Mouse (Mus musculus) cerebellum, postnatal 25 days (tissue): ENCODE data around the gene Stx3.
A peak's percentile ranks its signal among the peaks of the same experiment; 100 is the strongest.

Experiments
- DNase-seq, 2 experiments: peaks; one replicate each; pipeline ENCODE4 v3.0.0; 2021; ENCODE audit warnings: mixed read lengths in 2 of 2

Stx3 gene

GRCm38 (mm10) chr19:11807251-11807650 is 12.0 kb downstream of the Stx3 start:
- no peak for DNase-seq

GRCm38 (mm10) chr19:11804423-11804822 is 14.8 kb downstream of the Stx3 start:
- DNase-seq: no peak

- DNase-seq: no peak
These were observed 18.5 kb downstream of the Stx3 start for GRCm38 (mm10) chr19:11800531-11801315.

DNA sequence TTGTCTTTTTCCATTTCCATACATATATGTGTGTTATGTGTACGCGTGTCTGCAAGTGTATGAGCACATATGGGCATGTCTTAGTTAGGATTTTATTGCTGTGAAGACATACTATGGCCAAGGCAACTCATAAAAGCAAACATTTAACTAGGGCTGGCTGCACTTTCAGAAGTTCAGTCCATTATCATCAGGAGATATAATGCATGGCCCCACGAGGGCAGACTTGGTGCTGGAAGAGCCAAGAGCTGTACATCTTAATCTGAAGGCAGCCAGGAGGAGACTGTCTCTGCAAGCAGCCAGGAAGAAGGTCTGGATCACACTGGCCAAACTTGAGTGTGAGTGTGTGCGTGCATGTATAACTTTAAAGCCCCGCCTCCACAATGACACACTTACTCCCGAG is 24.8 kb downstream of the Stx3 start:
- DNase-seq: no peak

DNA sequence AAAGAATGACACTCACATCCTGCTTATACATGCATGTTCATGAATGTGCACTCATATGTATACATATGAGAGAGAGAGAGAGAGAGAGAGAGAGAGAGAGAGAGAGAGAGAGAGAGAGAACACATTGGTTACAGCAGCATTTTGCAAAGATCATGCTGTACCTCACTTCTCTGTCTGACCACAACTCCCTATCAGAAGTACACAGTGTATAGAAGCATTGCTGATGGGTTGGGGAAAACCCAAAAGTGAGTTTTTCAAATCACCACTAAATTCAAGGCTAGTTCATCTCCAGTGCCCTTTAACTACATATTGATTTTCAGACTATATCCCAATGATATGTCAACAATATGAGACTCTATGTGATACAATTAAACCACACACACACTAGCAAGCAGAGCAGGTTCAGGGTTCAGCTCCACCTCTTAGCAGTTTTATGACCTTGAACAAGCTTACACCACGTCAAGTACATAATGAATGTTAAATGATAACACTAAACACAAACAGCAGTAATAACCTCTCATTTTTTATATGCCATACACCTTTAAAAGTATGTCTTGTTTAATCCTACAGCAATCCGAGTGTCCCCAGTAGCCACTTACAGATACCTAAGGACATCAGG is 25.4 kb downstream of the Stx3 start:
- DNase-seq: no peak

DNA sequence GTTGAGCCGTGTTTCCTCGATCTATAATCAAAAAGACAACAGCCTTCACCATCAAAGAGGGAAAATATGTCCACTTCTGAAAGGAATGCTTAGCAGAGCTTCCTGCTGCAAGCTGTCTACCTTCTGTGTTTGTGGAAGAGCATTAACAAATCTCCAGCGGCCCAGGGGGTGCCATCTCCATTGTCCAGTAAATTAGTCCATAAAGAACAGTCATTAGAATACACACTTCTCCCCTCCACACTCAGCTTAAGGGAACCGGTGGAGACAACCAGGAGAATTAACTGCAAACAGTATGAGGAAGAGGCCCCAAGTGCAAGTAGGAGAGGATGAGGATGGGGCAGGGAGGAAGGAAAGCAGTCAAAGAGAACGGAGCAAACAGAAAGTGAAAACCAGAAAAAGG is 27.4 kb downstream of the Stx3 start:
- DNase-seq: no peak

GRCm38 (mm10) chr19:11788876-11789275 is 30.3 kb downstream of the Stx3 start:
- no peak for DNase-seq

GRCm38 (mm10) chr19:11787826-11788225 is 31.4 kb downstream of the Stx3 start:
- DNase-seq: no peak

DNA sequence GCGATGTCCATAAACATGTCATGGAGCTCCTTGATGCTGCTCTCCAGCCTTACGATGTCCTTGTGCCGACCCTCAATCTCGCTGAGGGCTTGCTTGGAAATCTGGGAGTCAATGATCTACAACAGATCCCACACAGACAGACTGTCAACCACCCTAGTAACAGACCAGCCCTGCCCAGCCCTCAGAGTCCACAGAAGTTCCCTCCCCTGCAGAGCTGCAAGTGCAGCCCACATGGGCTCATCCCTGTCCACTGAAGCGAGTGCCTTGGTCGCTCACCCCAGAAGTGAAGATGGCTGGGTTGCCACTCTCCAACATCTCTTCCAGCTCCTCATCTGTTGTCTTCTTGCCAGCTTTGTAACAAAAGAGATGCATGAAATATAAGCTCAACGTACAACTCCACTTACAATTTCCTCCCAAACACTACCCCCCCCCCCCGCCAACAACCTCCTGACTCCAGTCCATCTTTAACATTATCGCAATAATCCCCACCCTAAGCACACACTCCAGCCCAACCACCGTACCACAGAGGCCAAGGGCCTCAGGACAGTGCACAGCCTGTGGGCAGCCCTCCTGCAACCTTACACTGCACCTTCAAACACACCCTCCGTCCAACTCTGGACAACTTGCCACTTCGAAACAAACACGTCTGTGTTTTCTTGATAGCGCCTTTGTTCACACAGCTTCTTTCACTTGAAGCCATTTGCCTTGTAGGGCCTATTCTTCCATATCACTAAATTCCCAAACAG is 33.6 kb downstream of the Stx3 start:
- no peak for DNase-seq

DNA sequence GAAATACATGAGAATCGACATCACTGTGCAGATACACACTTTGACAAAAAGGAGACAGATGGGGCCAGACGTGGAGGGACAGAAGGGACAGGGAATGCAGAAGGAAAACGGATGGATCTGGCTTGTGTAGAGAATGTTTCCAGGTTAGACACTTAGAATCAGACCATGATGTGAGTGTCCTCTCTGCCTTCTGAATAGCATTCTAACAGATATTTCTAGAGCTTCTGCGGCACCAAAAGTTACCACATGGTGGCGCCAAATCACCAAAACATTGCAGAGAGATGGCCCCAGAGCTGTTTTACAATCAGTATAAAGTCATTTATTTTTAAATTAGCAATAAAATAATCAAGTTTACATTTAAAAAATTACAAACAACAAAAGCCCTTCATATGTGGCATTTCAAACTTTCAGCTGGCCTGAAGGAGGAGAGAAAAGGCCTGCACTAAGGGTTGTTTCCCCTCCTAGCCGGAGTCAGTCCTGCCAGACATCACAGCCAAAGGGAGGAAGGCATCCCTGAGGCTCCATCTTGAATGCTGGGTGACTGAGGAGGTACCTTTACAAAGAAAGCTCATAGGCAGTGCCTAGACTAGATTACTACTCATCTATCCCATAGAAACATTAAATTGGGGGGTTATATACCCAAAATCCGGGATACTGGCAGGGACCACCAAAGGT is 41.9 kb downstream of the Stx3 start:
- peak; percentile 66 to 79 for DNase-seq

GRCm38 (mm10) chr19:11770205-11770892 is 48.9 kb downstream of the Stx3 start, which contains the start of gene Mrpl16:
Gene Mrpl16, plus strand, starts transcription at chr19:11770391.
- peak; percentile 91 to 92 for DNase-seq

GRCm38 (mm10) chr19:11769257-11769920 is 49.8 kb downstream of the Stx3 start:
- no peak for DNase-seq

GRCm38 (mm10) chr19:11768163-11768562 is 51.0 kb downstream of the Stx3 start:
- DNase-seq: peak in 1 of 2 experiments; percentile 39

DNA sequence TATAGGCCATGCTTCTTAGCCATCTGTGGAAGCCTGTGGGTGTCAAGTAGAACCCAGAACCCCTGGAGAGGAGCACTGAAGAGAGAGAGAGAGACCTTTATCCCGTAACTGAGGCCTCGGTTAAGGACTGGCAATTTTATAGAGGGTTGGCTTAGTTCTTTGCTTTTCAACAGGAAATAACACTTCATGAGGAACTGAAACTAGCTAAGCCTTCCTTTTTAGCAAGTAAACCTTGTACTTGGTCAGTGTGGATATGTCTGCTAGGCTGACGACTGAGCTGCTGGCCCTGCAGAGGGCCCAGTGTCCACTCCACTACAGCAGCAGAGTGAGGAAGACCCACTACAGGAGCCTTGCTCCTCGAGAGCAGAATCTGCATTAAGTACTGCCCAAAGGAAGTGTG is 52.8 kb downstream of the Stx3 start:
- no peak for DNase-seq

- no peak for DNase-seq
These were observed 54.1 kb downstream of the Stx3 start for GRCm38 (mm10) chr19:11765059-11765458.

- DNase-seq: no peak
These were observed 71.9 kb downstream of the Stx3 start, which contains the start of gene Gif for GRCm38 (mm10) chr19:11747298-11747697. Gene Gif, plus strand, starts transcription at chr19:11747554.

DNA sequence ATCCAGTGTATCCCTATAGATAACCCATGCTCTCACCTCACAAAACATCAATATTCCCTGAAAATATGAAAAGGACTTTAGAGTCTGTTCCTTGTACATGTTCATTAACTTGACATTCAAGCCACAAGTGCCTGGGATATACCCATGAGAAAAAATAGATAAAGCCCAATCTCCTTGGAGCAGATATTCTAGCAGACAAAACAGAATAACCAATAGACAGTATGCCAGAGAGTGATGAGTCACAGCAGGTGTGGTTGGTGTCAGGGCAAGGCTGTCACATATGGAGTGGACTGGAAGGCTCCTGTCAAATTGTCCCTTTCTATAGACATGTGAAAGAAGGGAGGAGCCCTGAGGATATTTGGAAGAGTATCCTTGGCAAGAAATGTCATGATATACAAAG is 73.5 kb downstream of the Stx3 start:
- no peak for DNase-seq

- DNase-seq: no peak
These were observed 82.7 kb downstream of the Stx3 start for GRCm38 (mm10) chr19:11736455-11736854.

- DNase-seq: no peak
These were observed 88.9 kb downstream of the Stx3 start for GRCm38 (mm10) chr19:11730278-11730677.

DNA sequence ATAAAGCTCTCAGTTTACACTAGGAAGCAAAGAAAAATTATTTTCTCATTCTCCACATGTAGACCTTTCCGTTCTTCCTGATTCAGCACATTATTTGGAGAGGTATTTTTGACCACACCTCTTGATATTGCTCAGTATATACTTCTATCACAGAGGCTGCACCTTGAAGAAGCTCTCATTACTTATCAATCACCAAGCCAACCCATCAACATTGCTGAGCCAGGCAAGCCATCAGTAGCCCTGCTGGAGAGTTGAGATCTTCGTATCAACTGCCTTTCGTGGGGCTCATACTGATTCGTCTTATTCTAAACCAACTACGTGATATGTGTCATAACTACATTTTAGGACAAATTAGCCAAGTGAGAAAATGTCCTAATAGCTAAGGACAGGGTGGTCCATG is 91.9 kb downstream of the Stx3 start:
- DNase-seq: no peak

DNA sequence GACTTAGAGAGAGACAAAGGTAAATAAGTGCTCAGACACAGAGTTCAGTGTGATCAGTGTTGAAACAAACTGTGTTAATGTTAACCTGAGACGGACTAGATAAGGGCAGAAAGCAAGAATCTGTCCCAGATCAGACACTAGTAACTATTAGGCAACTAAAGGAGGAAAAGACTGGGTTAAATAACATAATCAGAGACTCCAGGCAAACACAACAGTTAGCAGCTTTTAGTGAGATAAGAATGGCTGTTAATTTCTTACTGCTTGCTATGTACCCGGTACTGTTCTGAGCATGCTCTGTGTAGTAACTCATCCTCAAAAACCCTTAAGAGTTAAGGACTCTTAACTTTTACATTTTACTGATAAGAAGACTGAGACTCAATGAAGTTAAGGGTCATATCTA is 93.3 kb downstream of the Stx3 start:
- DNase-seq: no peak
